In the genomic region with DNA sequence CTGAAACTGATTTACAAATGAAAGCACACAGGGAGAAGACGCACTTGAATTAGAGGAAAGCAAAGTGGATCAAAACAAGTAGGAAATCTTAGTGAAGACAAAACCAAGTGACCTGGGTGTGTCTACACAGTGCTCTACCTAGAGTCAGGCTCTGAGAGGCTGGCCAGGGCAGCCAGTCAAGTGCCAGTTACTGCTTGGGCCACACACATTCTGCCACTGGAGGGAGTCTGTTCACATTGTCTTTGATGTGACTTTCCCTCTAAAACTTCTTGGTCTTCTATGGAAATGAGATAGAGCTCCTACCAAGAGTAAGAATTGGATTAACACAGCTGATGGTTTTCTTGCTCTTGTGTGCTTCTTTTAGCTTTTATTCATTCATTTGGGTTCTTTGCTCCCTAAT, we compare ENCODE assay signal across 10 mouse cellular contexts.
DNase-seq lines count a peak whose midpoint lies in the region; ATAC-seq lines count a peak whose summit lies in the region.
"Had no signal": no experiment of that assay in that cellular context is flagged by ENCODE, and none has a peak within 500 bp of the region (broad histone marks: within the 10 kb centered on the region; RNA-seq: fewer than 3 reads in every experiment).

No protein-coding gene starts in this region.

- H3K4me1 ChIP-seq in forebrain, embryonic 14.5 days (ENCODE audit: control insufficient read depth, insufficient read depth, low read length) = peaks cover 6% of the 10 kb centered on the region
- peaks cover 16% of the 10 kb centered on the region for H3K4me1 ChIP-seq in forebrain, embryonic 15.5 days
- no peaks in the 10 kb centered on the region for H3K4me1 ChIP-seq in neural tube, embryonic 11.5 days (ENCODE audit: control insufficient read depth, insufficient read depth, low read length)
- peaks cover 20% of the 10 kb centered on the region for H3K4me1 ChIP-seq in hindbrain, embryonic 14.5 days (replicated peaks; ENCODE audit: control insufficient read depth, insufficient read depth, low read length)

- no peak overlapping the region for H3K27ac ChIP-seq in forebrain, embryonic 14.5 days (ENCODE audit: low read depth, low read length)
- no peak overlapping the region for H3K27ac ChIP-seq in forebrain, embryonic 15.5 days (replicated peaks)
- H3K27ac ChIP-seq in neural tube, embryonic 11.5 days (ENCODE audit: low read depth, low read length) = no peak overlapping the region
- H3K27ac ChIP-seq in hindbrain, embryonic 14.5 days = no peak overlapping the region
- H3K27ac ChIP-seq: limb, embryonic 12.5 days had no signal

- H3K4me2 ChIP-seq in forebrain, embryonic 14.5 days (ENCODE audit: low read length) = no peak overlapping the region
- no peak overlapping the region for H3K4me2 ChIP-seq in forebrain, embryonic 15.5 days (replicated peaks)
- no peak overlapping the region for H3K4me2 ChIP-seq in neural tube, embryonic 11.5 days (ENCODE audit: low read depth)
- peak overlapping the region; percentile 8; the same call in 1 of the 2 replicates for H3K4me2 ChIP-seq in hindbrain, embryonic 14.5 days (replicated peaks)
- H3K4me2 ChIP-seq: limb, embryonic 12.5 days had no signal

- peak; percentile 39 for DNase-seq in forebrain, embryonic 14.5 days (ENCODE audit: low spot score)
- DNase-seq in neural tube, embryonic 11.5 days (ENCODE audit: low spot score) = peak; percentile 30
- DNase-seq in neural tube, embryonic 10.5 days (ENCODE audit: extremely low spot score, low spot score) = no peak
- DNase-seq in hindbrain, embryonic 14.5 days (ENCODE audit: low spot score) = no peak
- peak; percentile 22 for DNase-seq in mesoderm, embryonic 11.5 days (ENCODE audit: low read depth, low spot score)
- no peak for DNase-seq in gastrocnemius, postnatal 25 days

- WGBS in forebrain, embryonic 14.5 days = 50% methylated on average over 1 of the region's 1 CpGs
- WGBS in forebrain, embryonic 15.5 days = 32% methylated on average over 1 of the region's 1 CpGs
- 58% methylated on average over 1 of the region's 1 CpGs for WGBS in neural tube, embryonic 11.5 days
- 33% methylated on average over 1 of the region's 1 CpGs for WGBS in hindbrain, embryonic 14.5 days

- H3K4me3 ChIP-seq in forebrain, embryonic 14.5 days (ENCODE audit: low read depth, low read length) = no peak overlapping the region
- H3K4me3 ChIP-seq in forebrain, embryonic 15.5 days = no peak overlapping the region
- no peak overlapping the region for H3K4me3 ChIP-seq in neural tube, embryonic 11.5 days (ENCODE audit: low read depth, low read length)
- no peak overlapping the region for H3K4me3 ChIP-seq in hindbrain, embryonic 14.5 days (replicated peaks; ENCODE audit: low read length)
- H3K4me3 ChIP-seq: limb, embryonic 12.5 days had no signal

- H3K36me3 ChIP-seq in forebrain, embryonic 14.5 days (ENCODE audit: control insufficient read depth, insufficient read depth, low read length) = no peaks in the 10 kb centered on the region
- no peaks in the 10 kb centered on the region for H3K36me3 ChIP-seq in forebrain, embryonic 15.5 days
- H3K36me3 ChIP-seq in neural tube, embryonic 11.5 days (ENCODE audit: control insufficient read depth, insufficient read depth, low read length) = no peaks in the 10 kb centered on the region
- no peaks in the 10 kb centered on the region for H3K36me3 ChIP-seq in hindbrain, embryonic 14.5 days (replicated peaks; ENCODE audit: control insufficient read depth, insufficient read depth)
- H3K36me3 ChIP-seq: limb, embryonic 12.5 days had no signal

- no peak overlapping the region for H3K9ac ChIP-seq in forebrain, embryonic 14.5 days (ENCODE audit: low read length)
- no peak overlapping the region for H3K9ac ChIP-seq in forebrain, embryonic 15.5 days (replicated peaks)
- no peak overlapping the region for H3K9ac ChIP-seq in neural tube, embryonic 11.5 days (ENCODE audit: low read length)
- no peak overlapping the region for H3K9ac ChIP-seq in hindbrain, embryonic 14.5 days
- H3K9ac ChIP-seq: limb, embryonic 12.5 days had no signal

- no peaks in the 10 kb centered on the region for H3K9me3 ChIP-seq in forebrain, embryonic 14.5 days (replicated peaks; ENCODE audit: control insufficient read depth, low read length)
- no peaks in the 10 kb centered on the region for H3K9me3 ChIP-seq in forebrain, embryonic 15.5 days
- H3K9me3 ChIP-seq in neural tube, embryonic 11.5 days (ENCODE audit: control insufficient read depth, low read length) = no peaks in the 10 kb centered on the region
- no peaks in the 10 kb centered on the region for H3K9me3 ChIP-seq in hindbrain, embryonic 14.5 days (ENCODE audit: control insufficient read depth, low read length)
- H3K9me3 ChIP-seq: limb, embryonic 12.5 days had no signal

- H3K27me3 ChIP-seq in forebrain, embryonic 14.5 days (replicated peaks; ENCODE audit: control insufficient read depth, insufficient read depth, low read length) = no peaks in the 10 kb centered on the region
- no peaks in the 10 kb centered on the region for H3K27me3 ChIP-seq in forebrain, embryonic 15.5 days
- no peaks in the 10 kb centered on the region for H3K27me3 ChIP-seq in neural tube, embryonic 11.5 days (ENCODE audit: control insufficient read depth, insufficient read depth, low read length)
- H3K27me3 ChIP-seq in hindbrain, embryonic 14.5 days (ENCODE audit: control insufficient read depth, insufficient read depth, low read length) = no peaks in the 10 kb centered on the region
- H3K27me3 ChIP-seq: CH12.LX had no signal

- ATAC-seq in forebrain, embryonic 14.5 days = no peak
- no peak for ATAC-seq in forebrain, embryonic 15.5 days (replicated peaks)
- no peak for ATAC-seq in neural tube, embryonic 11.5 days (ENCODE audit: insufficient read depth, low FRiP score, low TSS enrichment)
- no peak for ATAC-seq in hindbrain, embryonic 14.5 days (ENCODE audit: low FRiP score)
- ATAC-seq in activated CD4-positive, CD25-positive, alpha-beta regulatory T cell, adult 4 months = no peak

Comparison
In these comparisons a context has a peak if more than half of its experiments do, and no peak if none do; other contexts are left out.
1. DNase-seq: peak in forebrain, embryonic 14.5 days (single experiment), neural tube, embryonic 11.5 days (single experiment) and mesoderm, embryonic 11.5 days (single experiment); none in neural tube, embryonic 10.5 days (single experiment), hindbrain, embryonic 14.5 days (single experiment) and gastrocnemius, postnatal 25 days (single experiment).